Mouse (Mus musculus): ENCODE data around the gene Sh3glb2. TPM values are rescaled to one million over a fixed set of nuclear protein-coding genes. Genes with fewer than 3 reads are reported as not detected.

Gene Sh3glb2
- polyA plus RNA-seq, 1 experiment, result 132 TPM

- no peak for TF ChIP-seq CTCF (IDR thresholded peaks at IDR 0.05; ENCODE audit: insufficient read depth, low read length)
- no peak for TF ChIP-seq POLR2A (IDR thresholded peaks at IDR 0.05; ENCODE audit: borderline replicate concordance, extremely low read depth, low read depth, low read length)
- no peak for DNase-seq
- Histone ChIP-seq H3K4me3 (replicated peaks; ENCODE audit: extremely low read depth, low read depth, low read length) (no peak overlapping the region), H3K4me1 (ENCODE audit: control insufficient read depth, insufficient read depth, low read length) (no peaks in the 10 kb centered on the region)
- WGBS, result 85% methylated on average over 5 of the region's 5 CpGs
Measured at GRCm38 (mm10) chr2:30299966-30300365, 59.2 kb downstream of the Sh3glb2 start.

GRCm38 (mm10) chr2:30299525-30299924 is 59.6 kb downstream of the Sh3glb2 start:
- TF ChIP-seq POLR2A (IDR thresholded peaks at IDR 0.05; ENCODE audit: borderline replicate concordance, extremely low read depth, low read depth, low read length) (no peak), CTCF (IDR thresholded peaks at IDR 0.05; ENCODE audit: insufficient read depth, low read length) (no peak)
- no peak for DNase-seq
- WGBS, result 74% methylated on average over 3 of the region's 3 CpGs
- no peak overlapping the region for H3K4me3 ChIP-seq (replicated peaks; ENCODE audit: extremely low read depth, low read depth, low read length)
- no peaks in the 10 kb centered on the region for H3K4me1 ChIP-seq (ENCODE audit: control insufficient read depth, insufficient read depth, low read length)

Other genes starting within 250 kb of the Sh3glb2 start
- gene Zer1, start 234.8 kb downstream of the Sh3glb2 start, polyA plus RNA-seq (2012; rRNA removed), result 52.0 and 56.6 TPM in 2 replicates
- gene Tbc1d13, start 225.6 kb downstream of the Sh3glb2 start, polyA plus RNA-seq (2012; rRNA removed), result 43.3 and 56.6 TPM in 2 replicates
- 58.1 and 87.9 TPM in 2 replicates for gene Endog, start 187.8 kb downstream of the Sh3glb2 start, polyA plus RNA-seq (2012; rRNA removed)
- gene Spout1, start 180.9 kb downstream of the Sh3glb2 start, polyA plus RNA-seq (2012; rRNA removed), result 18.3 and 18.8 TPM in 2 replicates
- 23.5 and 51.9 TPM in 2 replicates for gene Kyat1, start 153.5 kb downstream of the Sh3glb2 start, polyA plus RNA-seq (2012; rRNA removed)
- 56.5 and 66.7 TPM in 2 replicates for gene Lrrc8a, start 121.6 kb downstream of the Sh3glb2 start, polyA plus RNA-seq (2012; rRNA removed)
- gene Gm28035, start 118.8 kb downstream of the Sh3glb2 start, polyA plus RNA-seq (2012; rRNA removed), result 11.6 and 18.8 TPM in 2 replicates
- 16.0 and 23.9 TPM in 2 replicates for gene Phyhd1, start 93.1 kb downstream of the Sh3glb2 start, polyA plus RNA-seq (2012; rRNA removed)
- not detected in 2 replicates for gene Gm28038, start 78.3 kb downstream of the Sh3glb2 start, polyA plus RNA-seq (2012; rRNA removed)
- gene Dolk, start 73.0 kb downstream of the Sh3glb2 start, polyA plus RNA-seq (2012; rRNA removed), result 21.1 and 22.2 TPM in 2 replicates
- 27.3 and 28.1 TPM in 2 replicates for gene Nup188, start 72.9 kb downstream of the Sh3glb2 start, polyA plus RNA-seq (2012; rRNA removed)
- gene Miga2, start 4.9 kb upstream of the Sh3glb2 start, polyA plus RNA-seq (2012; rRNA removed), result 28.2 and 36.1 TPM in 2 replicates
- 49.1 and 55.6 TPM in 2 replicates for gene Dolpp1, start 32.9 kb upstream of the Sh3glb2 start, polyA plus RNA-seq (2012; rRNA removed)
- gene Crat, start 56.5 kb upstream of the Sh3glb2 start, polyA plus RNA-seq (2012; rRNA removed), result 89.2 and 103 TPM in 2 replicates
- 131 and 136 TPM in 2 replicates for gene Ptpa, start 56.7 kb upstream of the Sh3glb2 start, polyA plus RNA-seq (2012; rRNA removed)
- 12.6 and 22.5 TPM in 2 replicates for gene Ier5l, start 114.9 kb upstream of the Sh3glb2 start, polyA plus RNA-seq (2012; rRNA removed)
- 0.69 and 1.6 TPM in 2 replicates for gene Cstad, start 235.7 kb upstream of the Sh3glb2 start, polyA plus RNA-seq (2012; rRNA removed)